Mouse (Mus musculus): ENCODE data around the gene Sf3a1. TPM values are rescaled to one million over a fixed set of nuclear protein-coding genes. Genes with fewer than 3 reads are reported as not detected.
A peak's percentile ranks its signal among the peaks of the same experiment; 100 is the strongest.
"Not testable (repeated sequence)": the region's sequence is repeated elsewhere in the genome, so short reads cannot be mapped to it uniquely, and the experiment has no call there.

Sf3a1 gene
- polyA plus RNA-seq, 1 experiment from 2014 or later = 38.7 TPM

DNA sequence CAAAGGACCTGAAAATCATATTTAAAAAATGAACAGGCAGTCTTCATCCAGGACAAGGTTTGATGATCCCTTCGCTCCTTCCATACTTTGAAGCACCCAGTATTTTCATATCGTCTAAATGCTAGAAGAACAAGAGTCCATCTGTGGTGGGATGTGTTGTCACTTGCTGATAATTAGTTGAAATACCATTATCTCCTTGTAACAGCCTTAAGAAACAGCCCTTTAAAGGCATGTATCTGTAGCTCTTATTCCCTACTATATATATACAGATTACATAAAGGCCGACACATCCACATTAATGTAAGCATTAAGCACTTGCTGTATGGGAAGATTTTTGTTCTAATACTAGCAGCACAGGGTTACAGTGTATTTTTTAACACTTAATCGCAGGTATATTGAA, 31.7 kb upstream of the Sf3a1 start:
- 95% methylated on average over 4 of the region's 4 CpGs for WGBS
- H3K4me2 ChIP-seq (ENCODE audit: low read length); H3K4me1 ChIP-seq (ENCODE audit: control insufficient read depth, insufficient read depth, low read depth, low read length); ATAC-seq; H3K36me3 ChIP-seq (ENCODE audit: control insufficient read depth, insufficient read depth, low read length); H3K27ac ChIP-seq (ENCODE audit: low read depth, low read length); H3K27me3 ChIP-seq (replicated peaks; ENCODE audit: control insufficient read depth, insufficient read depth, low read length); H3K9ac ChIP-seq (ENCODE audit: low read depth, low read length); H3K9me3 ChIP-seq (ENCODE audit: control insufficient read depth, low read length); H3K4me3 ChIP-seq (ENCODE audit: low read length): not testable (repeated sequence)

DNA sequence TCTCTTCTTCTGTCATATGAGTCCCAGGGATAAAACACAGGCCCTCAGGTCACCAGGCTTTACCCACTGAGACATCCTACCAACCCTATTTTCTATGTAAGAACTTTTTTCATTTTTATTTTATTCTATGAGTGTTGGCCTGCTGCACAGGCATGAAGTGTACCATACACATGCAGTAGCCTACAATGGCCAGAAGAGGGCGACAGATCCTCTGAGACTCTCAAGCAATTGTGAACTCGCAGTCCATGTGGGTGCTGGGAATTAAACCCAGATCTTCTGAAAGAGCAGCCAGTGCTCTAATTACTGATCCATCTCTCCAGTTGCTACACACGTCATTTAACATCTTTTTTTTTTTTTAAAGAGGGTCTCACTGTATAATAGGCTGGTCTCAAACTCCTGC, 26.7 kb upstream of the Sf3a1 start:
- Histone ChIP-seq H3K36me3 (ENCODE audit: control insufficient read depth, insufficient read depth, low read length) (no peaks in the 10 kb centered on the region), H3K9me3 (ENCODE audit: control insufficient read depth, low read length) (no peaks in the 10 kb centered on the region), H3K27me3 (replicated peaks; ENCODE audit: control insufficient read depth, insufficient read depth, low read length) (no peaks in the 10 kb centered on the region), H3K4me3 (ENCODE audit: low read length) (no peak overlapping the region), H3K9ac (ENCODE audit: low read depth, low read length) (no peak overlapping the region), H3K4me2 (ENCODE audit: low read length) (no peak overlapping the region), H3K4me1 (ENCODE audit: control insufficient read depth, insufficient read depth, low read depth, low read length) (peaks cover 21% of the 10 kb centered on the region), H3K27ac (ENCODE audit: low read depth, low read length) (no peak overlapping the region)
- 53% methylated on average over 3 of the region's 3 CpGs for WGBS
- no peak for ATAC-seq

DNA sequence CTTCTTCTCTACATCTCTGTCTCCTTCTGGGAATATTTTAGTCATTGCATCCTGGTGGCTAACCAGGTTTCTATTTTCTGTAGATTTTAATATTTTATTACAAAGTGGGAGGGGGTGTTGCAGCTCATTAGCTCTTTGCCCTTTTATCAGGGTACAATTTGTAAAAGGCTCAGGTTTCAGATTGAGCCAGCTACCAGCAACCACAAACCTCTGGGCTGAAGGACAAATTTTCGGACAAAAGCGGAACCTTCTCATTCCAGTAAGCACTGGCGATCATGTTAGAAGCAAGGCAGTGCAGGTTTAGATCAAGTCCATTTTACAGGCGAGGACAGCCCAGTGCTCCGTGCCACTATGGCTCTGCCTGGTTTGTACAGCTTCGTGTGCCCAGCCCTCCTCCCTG, 25.8 kb upstream of the Sf3a1 start:
- Histone ChIP-seq H3K27me3 (replicated peaks; ENCODE audit: control insufficient read depth, insufficient read depth, low read length) (no peaks in the 10 kb centered on the region), H3K4me1 (ENCODE audit: control insufficient read depth, insufficient read depth, low read depth, low read length) (peaks cover 21% of the 10 kb centered on the region), H3K9ac (ENCODE audit: low read depth, low read length) (peak overlapping the region; percentile 100), H3K36me3 (ENCODE audit: control insufficient read depth, insufficient read depth, low read length) (0 out of 2 replicates have a peak, but pooled peaks cover 2% of the 10 kb centered on the region), H3K27ac (ENCODE audit: low read depth, low read length) (no peak overlapping the region), H3K4me2 (ENCODE audit: low read length) (peak overlapping the region; percentile 59), H3K4me3 (ENCODE audit: low read length) (no peak overlapping the region), H3K9me3 (ENCODE audit: control insufficient read depth, low read length) (no peaks in the 10 kb centered on the region)
- 62% methylated on average over 6 of the region's 6 CpGs for whole genome bisulfite sequencing
- no peak; the same call in 1 of the 2 replicates for ATAC-seq

DNA sequence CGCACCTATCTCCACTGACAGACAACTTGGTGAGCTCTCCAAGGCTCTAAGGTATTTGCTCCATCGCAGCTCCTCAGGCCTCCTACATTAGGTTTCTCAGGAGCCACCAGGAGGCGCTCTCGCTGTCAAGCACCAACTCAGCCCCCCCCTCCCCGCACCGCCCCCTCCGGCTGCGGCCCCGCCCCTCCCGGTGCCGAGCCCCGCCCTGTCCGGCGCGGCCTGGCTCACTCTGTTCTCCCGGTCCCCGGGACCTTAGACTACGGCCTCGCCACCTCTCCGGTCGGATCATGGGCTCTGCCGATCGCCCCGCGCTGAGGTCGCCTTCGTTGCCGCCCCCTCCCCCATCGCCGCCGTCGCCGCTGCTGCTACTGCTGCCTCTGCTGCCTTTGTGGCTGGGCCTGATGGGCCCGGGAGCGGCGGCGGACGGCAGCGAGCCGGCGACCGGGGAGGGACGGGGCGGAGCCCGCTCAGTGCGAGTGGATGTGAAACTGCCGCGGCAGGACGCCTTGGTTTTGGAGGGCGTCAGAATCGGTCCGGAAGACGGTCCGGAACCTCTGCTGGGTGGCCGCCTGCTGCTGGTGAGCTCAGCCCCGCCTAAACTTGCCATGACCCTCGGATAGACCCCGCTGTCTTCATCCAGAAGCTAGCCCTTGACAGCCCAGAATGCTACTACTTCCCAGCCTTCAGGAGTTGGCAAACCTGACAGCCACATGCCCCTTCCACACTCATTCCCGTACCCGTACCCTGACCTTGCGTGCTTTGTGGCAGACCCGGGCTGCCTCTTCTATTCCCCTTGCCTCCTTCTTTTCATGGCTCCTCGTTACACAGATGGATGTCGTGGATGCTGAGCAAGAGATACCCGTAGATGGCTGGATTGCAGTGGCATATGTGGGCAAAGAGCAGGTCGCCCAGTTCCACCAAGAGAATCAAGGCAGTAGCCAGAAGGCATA, 24.9 kb upstream of the Sf3a1 start, which contains the start of gene Rnf215:
TSS of gene Rnf215 (plus strand) at position 217 of the 950 bp plus-strand sequence.
- WGBS = under 1% methylated on average over 51 of the region's 66 CpGs
- H3K9ac ChIP-seq (ENCODE audit: low read depth, low read length) = peak within 1 kb of the TSS; percentile 100
- no peaks in the 10 kb centered on the region for H3K27me3 ChIP-seq (replicated peaks; ENCODE audit: control insufficient read depth, insufficient read depth, low read length)
- no peaks in the 10 kb centered on the region for H3K9me3 ChIP-seq (ENCODE audit: control insufficient read depth, low read length)
- peak within 1 kb of the TSS; percentile 59 for H3K4me2 ChIP-seq (ENCODE audit: low read length)
- ATAC-seq = peak; percentile 93
- H3K27ac ChIP-seq (ENCODE audit: low read depth, low read length) = peak within 1 kb of the TSS; percentile 92
- H3K4me1 ChIP-seq (ENCODE audit: control insufficient read depth, insufficient read depth, low read depth, low read length) = peaks cover 21% of the 10 kb centered on the region
- peaks cover 9% of the 10 kb centered on the region for H3K36me3 ChIP-seq (ENCODE audit: control insufficient read depth, insufficient read depth, low read length)
- H3K4me3 ChIP-seq (ENCODE audit: low read length) = peak within 1 kb of the TSS; percentile 82

DNA sequence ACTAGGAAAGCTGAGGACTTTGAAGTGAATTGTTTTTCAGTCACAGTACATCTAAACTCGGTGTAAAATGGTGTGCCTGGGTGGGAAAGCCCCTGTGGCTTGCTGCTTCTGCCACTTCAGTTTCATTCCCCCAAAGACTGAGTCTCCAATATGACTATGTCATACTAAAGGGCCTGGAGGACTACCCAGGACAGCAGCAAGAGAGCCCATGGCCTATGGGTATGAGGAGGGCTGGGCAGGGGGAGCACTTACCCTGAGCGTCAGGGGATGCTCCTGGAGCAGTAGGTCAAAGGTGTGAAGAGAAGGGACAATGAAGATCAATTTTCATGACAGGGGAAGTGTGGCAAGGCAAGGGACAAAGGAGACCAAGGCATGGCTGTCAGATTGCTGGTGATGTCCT, 21.2 kb upstream of the Sf3a1 start:
- Histone ChIP-seq H3K27ac (ENCODE audit: low read depth, low read length) (no peak overlapping the region), H3K9ac (ENCODE audit: low read depth, low read length) (no peak overlapping the region), H3K4me3 (ENCODE audit: low read length) (no peak overlapping the region), H3K4me1 (ENCODE audit: control insufficient read depth, insufficient read depth, low read depth, low read length) (peaks cover 21% of the 10 kb centered on the region), H3K9me3 (ENCODE audit: control insufficient read depth, low read length) (no peaks in the 10 kb centered on the region), H3K4me2 (ENCODE audit: low read length) (no peak overlapping the region), H3K27me3 (replicated peaks; ENCODE audit: control insufficient read depth, insufficient read depth, low read length) (no peaks in the 10 kb centered on the region), H3K36me3 (ENCODE audit: control insufficient read depth, insufficient read depth, low read length) (peaks cover 43% of the 10 kb centered on the region)
- WGBS = 60% methylated on average over 2 of the region's 2 CpGs
- no peak for ATAC-seq

DNA sequence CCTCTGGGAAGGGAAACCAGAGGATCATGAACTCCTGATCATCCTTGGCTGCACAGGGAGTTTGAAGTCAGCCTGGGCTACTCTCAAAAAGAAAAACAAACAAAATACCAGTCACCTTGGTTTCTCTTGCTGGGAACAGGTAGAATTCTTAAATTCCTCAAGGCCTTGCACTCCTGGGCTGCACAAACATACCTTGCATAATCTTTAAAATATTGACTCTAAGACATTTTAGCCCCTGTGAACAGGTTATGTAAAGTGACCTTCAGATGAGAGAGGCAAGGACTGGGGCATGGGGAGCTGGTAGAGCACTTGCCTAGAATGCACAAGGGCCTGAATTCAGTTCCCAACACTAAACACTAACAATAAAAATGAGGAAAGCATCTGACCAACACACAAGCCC, 18.6 kb upstream of the Sf3a1 start:
- H3K36me3 ChIP-seq (ENCODE audit: control insufficient read depth, insufficient read depth, low read length) = peaks cover 49% of the 10 kb centered on the region
- no peak overlapping the region for H3K4me2 ChIP-seq (ENCODE audit: low read length)
- H3K27ac ChIP-seq (ENCODE audit: low read depth, low read length) = no peak overlapping the region
- H3K27me3 ChIP-seq (replicated peaks; ENCODE audit: control insufficient read depth, insufficient read depth, low read length) = no peaks in the 10 kb centered on the region
- no peaks in the 10 kb centered on the region for H3K9me3 ChIP-seq (ENCODE audit: control insufficient read depth, low read length)
- peaks cover 13% of the 10 kb centered on the region for H3K4me1 ChIP-seq (ENCODE audit: control insufficient read depth, insufficient read depth, low read depth, low read length)
- no peak overlapping the region for H3K9ac ChIP-seq (ENCODE audit: low read depth, low read length)
- no peak overlapping the region for H3K4me3 ChIP-seq (ENCODE audit: low read length)
- ATAC-seq = no peak

DNA sequence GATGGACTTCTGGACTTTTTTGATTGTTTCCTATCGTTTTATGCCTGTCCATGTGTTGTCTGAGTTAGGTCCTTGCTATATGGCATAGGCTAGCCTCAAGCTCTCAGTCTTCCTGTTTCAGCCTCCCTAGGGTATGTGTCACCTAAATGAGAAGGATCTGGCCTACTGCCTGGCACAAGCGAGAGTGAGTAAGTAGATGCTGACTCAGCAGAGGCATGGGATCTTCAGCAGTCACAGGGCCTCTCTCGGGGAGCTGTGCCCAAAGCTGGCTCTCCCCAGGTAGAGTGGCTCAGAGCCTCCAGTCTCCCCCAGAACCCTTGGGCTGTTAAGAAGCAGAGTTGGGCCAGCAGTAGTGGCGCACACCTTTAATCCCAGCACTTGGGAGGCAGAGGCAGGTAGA, 17.8 kb upstream of the Sf3a1 start:
- 87% methylated on average over 4 of the region's 4 CpGs for WGBS

DNA sequence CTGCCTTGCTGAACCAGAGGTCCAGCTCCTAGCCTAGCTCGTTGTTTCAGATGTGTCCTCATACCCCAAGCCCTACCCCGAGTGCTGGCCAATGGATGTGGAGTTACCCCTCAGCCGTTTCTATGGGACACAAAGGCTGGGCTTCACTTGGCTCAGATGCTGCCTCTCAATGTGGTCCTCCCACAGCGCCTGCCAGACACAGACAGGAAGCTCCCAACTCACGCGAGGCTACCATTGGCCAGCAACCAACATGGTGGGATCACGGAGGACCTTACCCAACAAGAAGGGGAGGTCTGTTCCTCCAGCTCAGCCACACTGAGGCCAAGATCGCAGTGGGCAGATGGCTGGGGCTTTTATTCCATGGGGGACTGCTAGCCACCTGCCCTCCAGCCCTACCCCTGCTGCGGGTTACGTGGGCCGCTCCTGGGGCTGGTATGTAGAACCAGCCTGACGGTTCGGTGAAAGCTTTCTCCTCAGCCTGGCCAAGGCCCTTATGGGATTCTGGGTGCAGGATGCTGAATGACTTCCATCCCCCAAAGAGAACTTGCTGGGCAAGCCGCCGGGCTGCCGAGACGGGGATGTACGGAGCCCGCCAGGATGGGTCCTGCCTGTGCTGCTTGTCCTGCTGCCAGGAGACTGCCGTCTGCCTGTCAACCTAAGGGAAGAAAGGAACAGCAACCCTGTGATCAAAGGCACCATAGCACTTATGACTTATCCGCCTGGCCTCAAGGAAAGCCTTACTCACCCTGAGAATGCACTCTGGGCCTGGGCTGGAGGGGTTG, 16.7 kb upstream of the Sf3a1 start:
- WGBS = 86% methylated on average over 21 of the region's 21 CpGs
- Histone ChIP-seq H3K9ac (ENCODE audit: low read depth, low read length) (no peak overlapping the region), H3K4me2 (ENCODE audit: low read length) (no peak overlapping the region), H3K4me1 (ENCODE audit: control insufficient read depth, insufficient read depth, low read depth, low read length) (no peaks in the 10 kb centered on the region), H3K27ac (ENCODE audit: low read depth, low read length) (peak overlapping the region; percentile 5; the same call in 1 of the 2 replicates), H3K27me3 (replicated peaks; ENCODE audit: control insufficient read depth, insufficient read depth, low read length) (no peaks in the 10 kb centered on the region), H3K4me3 (ENCODE audit: low read length) (no peak overlapping the region), H3K36me3 (ENCODE audit: control insufficient read depth, insufficient read depth, low read length) (peaks cover 49% of the 10 kb centered on the region), H3K9me3 (ENCODE audit: control insufficient read depth, low read length) (no peaks in the 10 kb centered on the region)
- ATAC-seq = peak; percentile 74

More for the DNA sequence above, 17.8 kb upstream of the Sf3a1 start:
- Histone ChIP-seq H3K4me1 (ENCODE audit: control insufficient read depth, insufficient read depth, low read depth, low read length) (peaks cover 4% of the 10 kb centered on the region), H3K36me3 (ENCODE audit: control insufficient read depth, insufficient read depth, low read length) (peaks cover 49% of the 10 kb centered on the region), H3K9ac (ENCODE audit: low read depth, low read length) (no peak overlapping the region), H3K4me3 (ENCODE audit: low read length) (no peak overlapping the region), H3K27me3 (replicated peaks; ENCODE audit: control insufficient read depth, insufficient read depth, low read length) (no peaks in the 10 kb centered on the region), H3K9me3 (ENCODE audit: control insufficient read depth, low read length) (no peaks in the 10 kb centered on the region), H3K4me2 (ENCODE audit: low read length) (no peak overlapping the region), H3K27ac (ENCODE audit: low read depth, low read length) (no peak overlapping the region)
- ATAC-seq = no peak

DNA sequence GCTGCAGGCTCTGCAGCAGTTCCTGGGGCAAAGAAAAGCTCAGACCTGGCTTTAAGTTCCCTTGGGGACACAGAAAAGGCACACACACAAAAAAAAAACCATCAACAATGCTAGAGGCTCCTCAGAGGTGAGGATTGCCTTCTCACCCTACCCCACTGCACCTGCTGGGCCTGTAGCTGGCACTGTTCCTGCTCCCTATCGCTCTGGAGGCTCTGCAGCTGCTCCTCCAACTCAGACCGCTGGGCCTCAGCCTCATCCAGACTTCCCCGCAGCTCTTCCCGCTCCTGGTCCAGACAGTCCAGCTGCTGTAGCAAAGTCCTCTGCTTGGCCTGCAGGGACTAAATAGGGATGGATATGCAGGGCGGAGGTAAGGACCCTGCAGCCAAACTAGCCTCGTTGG, 13.8 kb upstream of the Sf3a1 start:
- Histone ChIP-seq H3K9me3 (ENCODE audit: control insufficient read depth, low read length) (no peaks in the 10 kb centered on the region), H3K27ac (ENCODE audit: low read depth, low read length) (no peak overlapping the region)
- WGBS = 72% methylated on average over 6 of the region's 6 CpGs

More for the DNA sequence above, 13.8 kb upstream of the Sf3a1 start:
- Histone ChIP-seq H3K4me1 (ENCODE audit: control insufficient read depth, insufficient read depth, low read depth, low read length) (no peaks in the 10 kb centered on the region), H3K9ac (ENCODE audit: low read depth, low read length) (no peak overlapping the region), H3K27me3 (replicated peaks; ENCODE audit: control insufficient read depth, insufficient read depth, low read length) (no peaks in the 10 kb centered on the region), H3K4me2 (ENCODE audit: low read length) (no peak overlapping the region), H3K36me3 (ENCODE audit: control insufficient read depth, insufficient read depth, low read length) (peaks cover 30% of the 10 kb centered on the region), H3K4me3 (ENCODE audit: low read length) (no peak overlapping the region)
- ATAC-seq = no peak

All from hindbrain, embryonic 16.5 days (tissue).